Mouse (Mus musculus) CH12F3 (cell line): ENCODE measurements around the gene Gm10490.

Source experiments
- in situ Hi-C: fragments of 300-500 bp; cut with MboI; formaldehyde crosslinking; loops from 2 replicates; pipeline ENCODE4 v1.14.3; 2020; ENCODE audit warnings: low sequenced_read_pairs

Gm10490 gene

GRCm38 (mm10) chrX:7909242-7909641, at the start of gene Gm10490:
TSS of gene Gm10490 (plus strand) at chrX:7909542.
- in situ Hi-C loops = loop anchor here (25.0 kb wide), 1 partner anchor 203 kb away; no protein-coding TSS in a partner anchor

- in situ Hi-C loops = no loop called here
These were observed 46.2 kb upstream of the Gm10490 start for GRCm38 (mm10) chrX:7863181-7863580.

- in situ Hi-C loops = no loop called here
These were observed 44.8 kb upstream of the Gm10490 start for GRCm38 (mm10) chrX:7864551-7864950.

GRCm38 (mm10) chrX:7865343-7865742, 44.0 kb upstream of the Gm10490 start:
- in situ Hi-C loops = no loop called here

- in situ Hi-C loops = no loop called here
These were observed 43.6 kb upstream of the Gm10490 start for GRCm38 (mm10) chrX:7865786-7866185.

- in situ Hi-C loops = no loop called here
These were observed 42.2 kb upstream of the Gm10490 start for GRCm38 (mm10) chrX:7867141-7867540.

GRCm38 (mm10) chrX:7868506-7868905, 40.8 kb upstream of the Gm10490 start:
- in situ Hi-C loops = no loop called here

GRCm38 (mm10) chrX:7869826-7870225, 39.5 kb upstream of the Gm10490 start:
- in situ Hi-C loops = no loop called here

GRCm38 (mm10) chrX:7878007-7878419, 31.3 kb upstream of the Gm10490 start, which contains the start of gene Pim2:
TSS of gene Pim2 (plus strand) at chrX:7878262.
- in situ Hi-C loops = no loop called here

GRCm38 (mm10) chrX:7878495-7878894, 30.8 kb upstream of the Gm10490 start:
- in situ Hi-C loops = no loop called here

- in situ Hi-C loops = no loop called here
These were observed 29.5 kb upstream of the Gm10490 start for GRCm38 (mm10) chrX:7879819-7880218.

- in situ Hi-C loops = no loop called here
These were observed 25.3 kb upstream of the Gm10490 start, which contains the start of gene Slc35a2 for GRCm38 (mm10) chrX:7883841-7884567. TSS of gene Slc35a2 (plus strand) at chrX:7884028.

- in situ Hi-C loops = no loop called here
These were observed 11.1 kb upstream of the Gm10490 start for GRCm38 (mm10) chrX:7898211-7898610.

GRCm38 (mm10) chrX:7898880-7899874, 10.2 kb upstream of the Gm10490 start, which contains the start of the genes Pqbp1 and Timm17b:
TSS of gene Pqbp1 (minus strand) at chrX:7899269.
TSS of gene Timm17b (plus strand) at chrX:7899357.
- in situ Hi-C loops = no loop called here

GRCm38 (mm10) chrX:7904441-7904840, 4.9 kb upstream of the Gm10490 start:
- in situ Hi-C loops = loop anchor here (25.0 kb wide), 1 partner anchor 208 kb away; no protein-coding TSS in a partner anchor

- in situ Hi-C loops = loop anchor here (25.0 kb wide), 1 partner anchor 205 kb away; no protein-coding TSS in a partner anchor
These were observed 1.6 kb upstream of the Gm10490 start, which contains the start of gene Gm10491 for GRCm38 (mm10) chrX:7907735-7908134. TSS of gene Gm10491 (minus strand) at chrX:7907835.

GRCm38 (mm10) chrX:7910473-7910872, 1.1 kb downstream of the Gm10490 start:
- in situ Hi-C loops = loop anchor here (25.0 kb wide), 1 partner anchor 202 kb away; no protein-coding TSS in a partner anchor

- in situ Hi-C loops = loop anchor here (25.0 kb wide), 1 partner anchor 197 kb away; no protein-coding TSS in a partner anchor
These were observed 6.3 kb downstream of the Gm10490 start for GRCm38 (mm10) chrX:7915669-7916068.

- in situ Hi-C loops = loop anchor here (25.0 kb wide), 1 partner anchor 194 kb away; no protein-coding TSS in a partner anchor
These were observed 8.6 kb downstream of the Gm10490 start for GRCm38 (mm10) chrX:7917960-7918359.

GRCm38 (mm10) chrX:7919601-7920383, 10.4 kb downstream of the Gm10490 start, which contains the start of gene Pcsk1n:
TSS of gene Pcsk1n (plus strand) at chrX:7919822.
- in situ Hi-C loops = loop anchor here (10.0 to 25.0 kb wide), 2 partner anchors 95 to 193 kb away; partner anchors contain the start of gene Glod5
